Mouse (Mus musculus) v-Abl transformed pro-B cells (cell line): ENCODE results near the gene Sgpl1.

ENCODE experiments used
- in situ Hi-C, 2 experiments: fragments of 400-800 bp; cut with MboI; formaldehyde crosslinking; loops; one replicate each; pipeline ENCODE4 v1.15.1; 2025; ENCODE audit not compliant: unreplicated experiment in 2 of 2

Sgpl1 gene

DNA sequence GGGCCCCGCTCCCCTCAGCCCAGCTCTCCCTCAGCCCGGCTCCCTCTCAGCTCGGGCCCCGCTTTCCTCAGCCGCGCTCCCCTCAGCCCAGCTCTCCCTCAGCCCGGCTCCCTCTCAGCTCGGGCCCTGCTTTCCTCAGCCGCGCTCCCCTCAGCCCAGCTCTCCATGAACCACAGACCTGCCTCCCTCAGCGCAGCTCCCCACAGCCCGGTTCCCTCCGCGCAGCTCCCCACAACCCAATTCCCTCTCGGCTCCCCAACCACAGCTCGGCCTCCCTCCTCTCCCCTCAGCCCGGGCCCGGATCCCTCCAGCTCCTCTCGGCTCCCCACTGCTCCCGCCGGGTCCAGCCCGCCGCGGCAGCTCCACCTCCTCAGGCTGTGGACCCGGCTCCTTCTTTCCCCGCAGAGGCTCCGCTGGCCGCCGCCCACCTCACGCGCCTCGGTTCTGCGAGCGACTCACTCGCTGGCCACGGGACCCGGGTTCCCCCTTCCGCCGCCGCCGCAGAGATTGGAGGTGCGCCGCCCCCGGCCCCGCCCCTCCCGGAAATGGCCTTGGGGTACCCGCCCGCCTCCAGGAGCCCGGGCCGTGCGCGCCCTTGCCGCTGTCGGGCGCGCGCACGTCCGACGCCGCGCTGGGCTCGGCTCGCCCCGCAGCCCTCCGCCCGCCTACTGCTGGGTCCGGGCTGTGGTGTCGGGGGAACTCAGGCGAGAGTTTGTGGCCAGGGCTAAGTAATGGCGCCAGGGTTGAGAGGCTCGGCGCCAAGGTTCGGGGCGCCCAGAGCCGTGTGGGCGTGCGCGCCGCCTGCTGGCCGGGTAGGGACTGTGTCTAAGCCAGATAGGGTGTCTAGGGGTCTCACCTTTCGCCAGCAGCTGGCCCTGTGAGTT is at the start of gene Sgpl1:
Gene Sgpl1, minus strand, starts transcription at position 547 of the 884 bp plus-strand sequence.
- in situ Hi-C loops = loop anchor here (10.0 to 25.0 kb wide), 6 partner anchors 307 to 1315 kb away; partner anchors contain the start of genes Dnajb12 (in 1 of the 2) and Eif4ebp2 (in 1 of the 2)

DNA sequence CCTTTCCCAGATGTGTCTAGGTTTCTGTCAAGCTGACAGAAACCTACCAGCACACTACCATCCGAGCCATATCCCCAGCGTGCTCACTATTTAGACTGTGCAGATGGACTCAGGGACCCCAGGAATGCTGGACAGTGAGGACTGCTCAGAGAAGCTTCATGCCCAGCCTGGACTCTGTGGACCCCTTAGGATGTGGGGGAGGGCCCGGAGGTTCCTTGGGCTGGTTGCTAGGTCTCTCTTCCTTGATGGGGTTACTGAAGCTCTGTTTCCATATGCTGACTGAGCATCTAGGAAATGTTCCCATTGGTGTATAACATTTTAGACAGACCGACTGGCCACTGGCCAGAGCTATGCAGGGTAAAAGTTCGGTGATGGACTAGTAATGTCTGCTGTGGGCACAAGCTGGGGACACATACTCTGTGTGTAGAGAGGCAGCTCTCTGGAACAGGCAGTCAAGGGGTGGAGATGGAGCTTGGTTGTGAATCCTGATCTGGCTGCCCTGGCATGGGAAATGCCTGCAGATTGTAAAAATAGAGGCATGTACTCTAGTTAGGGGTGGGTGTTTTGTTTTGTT is 48.3 kb upstream of the Sgpl1 start:
- in situ Hi-C loops = loop anchor here (5.0 kb wide), 3 partner anchors 136 to 466 kb away; no protein-coding TSS in a partner anchor

DNA sequence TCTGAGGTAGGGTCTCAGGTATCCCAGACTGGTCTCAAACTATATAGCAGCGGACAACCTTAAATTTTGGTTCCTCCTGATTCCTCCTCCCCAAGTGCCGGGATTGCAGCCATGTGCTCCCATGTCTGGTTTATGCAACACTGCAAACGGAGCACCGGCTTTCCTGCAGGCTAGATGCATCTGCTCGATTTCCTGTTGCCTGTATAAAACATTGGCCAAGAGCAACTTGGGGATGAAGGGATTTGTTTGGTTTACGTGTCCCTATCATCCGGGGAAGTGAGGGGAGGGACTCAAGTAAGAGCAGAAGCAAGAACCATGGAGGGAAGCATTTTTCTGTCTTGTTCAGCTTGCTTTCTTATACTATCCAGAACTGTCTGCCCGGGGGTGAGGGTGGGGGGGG is 47.7 kb upstream of the Sgpl1 start:
- in situ Hi-C loops = loop anchor here (5.0 kb wide), 3 partner anchors 137 to 467 kb away; no protein-coding TSS in a partner anchor

DNA sequence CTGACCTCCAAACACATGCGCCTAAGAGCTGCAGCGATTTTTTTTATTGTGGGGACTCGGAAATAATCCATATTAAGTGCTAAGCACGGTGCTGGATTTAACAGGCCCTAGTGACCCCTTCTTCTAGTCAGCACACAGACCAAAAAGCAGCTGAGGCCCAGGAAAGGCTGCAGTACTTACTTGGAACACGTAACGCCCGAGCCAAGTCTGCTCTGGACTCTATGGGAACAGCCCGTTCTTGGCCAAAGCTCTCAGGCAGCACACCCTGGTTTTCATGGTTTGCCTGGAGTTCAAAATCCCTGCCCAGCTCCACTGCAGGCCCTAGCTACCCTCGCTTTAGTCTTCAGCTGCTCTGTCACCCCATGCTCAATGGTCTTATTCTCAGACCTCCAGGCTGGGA is 47.1 kb upstream of the Sgpl1 start:
- in situ Hi-C loops = loop anchor here (5.0 kb wide), 3 partner anchors 138 to 468 kb away; no protein-coding TSS in a partner anchor

DNA sequence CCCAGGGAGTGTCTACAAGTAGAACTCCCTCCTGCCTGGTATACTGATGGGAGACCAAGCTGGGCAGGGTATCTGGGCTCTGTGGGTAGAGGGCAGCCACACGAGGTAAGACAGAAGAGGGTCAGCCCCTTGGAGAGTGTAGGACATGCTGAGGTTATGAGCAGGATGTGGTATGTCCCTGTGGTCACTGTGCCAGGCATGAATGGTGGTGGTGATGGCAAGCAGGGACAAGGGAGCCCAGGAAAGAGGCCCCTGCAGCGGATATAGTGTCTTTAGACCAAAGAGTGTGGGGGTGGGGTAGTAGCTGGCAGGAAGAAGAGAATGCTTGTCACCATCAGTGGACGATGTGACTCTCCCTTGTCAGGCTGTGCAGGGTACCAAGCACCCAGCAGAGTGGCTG is 40.5 kb upstream of the Sgpl1 start:
- in situ Hi-C loops = no loop called here

DNA sequence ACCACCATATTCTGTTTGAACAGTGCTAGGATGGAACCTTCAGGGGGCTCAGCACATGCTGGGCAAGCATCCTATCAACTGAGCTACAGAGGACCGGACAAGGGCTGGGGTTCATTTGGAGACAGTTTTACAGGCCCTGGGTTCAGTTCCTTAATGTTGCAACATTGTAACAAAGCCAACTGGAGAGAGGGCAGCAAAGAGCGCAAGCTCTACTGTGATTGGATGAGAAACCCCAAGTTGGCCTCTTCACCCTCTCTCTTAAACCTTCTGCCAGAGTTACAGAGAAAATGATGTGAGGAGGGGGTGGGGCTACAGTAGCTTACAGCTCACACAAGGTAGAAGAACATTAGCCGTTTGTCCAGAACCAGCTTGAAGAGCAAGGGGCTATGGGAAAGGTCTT is 39.5 kb upstream of the Sgpl1 start:
- in situ Hi-C loops = no loop called here

DNA sequence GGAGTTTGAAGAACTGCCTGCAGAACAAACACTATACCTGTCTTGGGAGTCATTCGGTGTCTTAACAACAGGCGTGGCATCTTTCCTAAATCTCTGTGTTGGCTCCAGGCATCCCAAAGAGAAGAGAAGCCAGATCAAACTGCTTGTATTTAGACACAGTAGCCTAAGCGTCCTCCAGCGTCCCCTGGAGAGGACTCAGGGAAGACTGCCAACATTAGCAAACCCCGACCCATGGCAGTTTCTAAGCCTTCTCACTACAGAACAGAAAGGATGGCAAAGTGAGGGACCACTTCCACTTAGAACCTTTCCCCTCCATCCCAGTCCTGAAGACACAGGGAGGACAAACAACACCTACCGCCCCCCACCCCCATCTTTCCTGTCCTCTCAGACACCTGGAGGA is 32.4 kb upstream of the Sgpl1 start:
- in situ Hi-C loops = no loop called here

DNA sequence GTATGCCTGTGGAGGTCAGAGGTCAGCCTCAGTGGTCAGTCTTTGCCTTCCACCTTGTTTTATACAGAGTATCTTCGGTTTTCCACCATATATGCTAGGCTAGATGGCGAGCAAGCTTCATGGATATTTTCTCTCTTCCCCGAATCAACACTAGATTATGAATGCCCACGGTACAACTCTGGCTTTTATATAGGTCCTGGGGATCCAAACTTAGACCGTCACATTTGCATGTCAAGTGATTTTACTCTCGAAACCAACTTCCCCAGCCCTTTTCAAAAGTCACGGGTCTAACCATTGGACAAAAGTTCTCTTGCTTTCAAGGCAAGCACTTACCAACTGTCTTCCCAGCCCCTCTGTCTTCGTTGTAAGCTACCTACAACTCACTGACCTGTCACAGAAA is 31.2 kb upstream of the Sgpl1 start:
- in situ Hi-C loops = no loop called here

DNA sequence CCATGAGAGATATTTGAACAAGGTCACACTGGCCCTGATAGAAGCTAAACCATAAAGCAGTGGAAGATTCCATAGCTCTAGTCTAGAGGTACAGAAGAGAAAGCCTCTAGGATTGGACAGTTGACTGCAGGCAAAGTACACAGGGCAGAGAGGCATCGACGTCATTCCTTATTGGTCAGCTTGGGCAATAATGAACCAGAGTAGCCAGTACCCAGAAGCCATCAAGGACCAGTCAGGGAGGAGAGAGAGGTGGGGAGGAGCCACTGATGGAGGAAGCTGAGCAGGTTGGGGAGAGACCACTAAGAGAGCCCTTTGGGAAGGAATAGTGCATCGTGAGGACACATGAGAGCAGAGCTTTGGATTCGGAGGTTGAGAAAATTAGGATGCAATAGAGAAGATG is 30.2 kb upstream of the Sgpl1 start:
- in situ Hi-C loops = no loop called here

DNA sequence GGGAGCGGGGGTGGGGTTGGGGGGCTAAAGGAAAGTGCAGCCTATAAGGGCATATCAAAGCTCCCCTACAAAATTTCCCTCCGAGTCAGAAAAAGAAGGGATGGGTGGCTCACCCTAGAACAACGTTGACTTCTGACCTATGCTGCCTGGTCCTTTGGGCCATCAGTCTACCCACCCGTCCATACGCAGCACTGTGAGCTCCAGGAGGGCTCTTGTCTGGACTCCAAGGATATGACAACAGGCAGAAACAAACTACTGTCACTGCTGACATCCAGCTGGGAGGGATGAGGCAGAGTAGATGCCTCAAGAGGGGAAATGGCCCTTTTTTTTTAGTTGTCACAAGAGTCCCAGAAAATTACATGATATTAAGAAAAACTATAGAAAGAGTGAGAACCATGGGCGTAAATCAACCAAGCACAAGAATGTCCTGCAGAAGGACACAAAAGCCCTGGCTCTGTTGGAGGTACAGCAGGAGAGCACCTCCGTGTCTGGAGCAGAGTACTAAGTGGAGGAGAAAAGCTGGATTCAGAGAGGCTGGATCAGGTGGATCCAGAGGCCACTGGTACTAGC is 28.8 kb upstream of the Sgpl1 start:
- in situ Hi-C loops = no loop called here

DNA sequence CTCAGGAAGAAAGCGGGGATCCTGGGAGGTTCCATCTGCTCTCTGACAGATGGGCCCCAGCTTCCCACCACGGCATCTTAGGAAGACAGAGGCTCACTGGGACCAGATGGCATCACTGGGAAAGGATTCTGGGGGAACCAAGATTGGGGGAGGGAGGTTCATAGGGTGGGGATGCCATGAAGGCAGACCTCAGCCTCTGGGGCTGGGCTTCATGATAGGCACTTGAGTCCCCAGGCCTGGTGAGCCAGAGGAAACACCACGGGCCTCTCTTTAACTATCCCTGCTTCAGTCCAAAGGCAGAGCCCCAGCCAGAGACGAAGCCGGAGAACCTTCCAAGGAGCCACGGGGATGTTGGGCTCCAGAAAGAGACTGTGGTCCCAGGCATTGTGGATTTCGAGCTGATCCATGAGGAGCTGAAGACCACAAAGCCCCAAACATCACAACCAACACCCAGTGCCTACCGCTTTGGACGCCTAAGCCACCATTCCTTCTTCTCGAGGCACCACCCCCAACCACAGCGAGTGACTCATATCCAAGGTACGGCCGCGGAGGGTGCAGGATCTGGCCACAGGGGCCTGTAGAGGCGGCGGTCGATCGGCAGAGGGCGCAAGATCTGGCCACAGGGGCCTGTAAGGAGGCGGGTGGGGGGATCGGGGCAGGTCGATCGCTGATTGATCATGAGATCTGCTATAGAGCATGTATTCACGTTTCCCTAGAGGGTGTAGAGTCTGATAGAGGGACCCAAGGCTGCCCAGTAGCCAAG is 28.1 kb upstream of the Sgpl1 start:
- in situ Hi-C loops = no loop called here

DNA sequence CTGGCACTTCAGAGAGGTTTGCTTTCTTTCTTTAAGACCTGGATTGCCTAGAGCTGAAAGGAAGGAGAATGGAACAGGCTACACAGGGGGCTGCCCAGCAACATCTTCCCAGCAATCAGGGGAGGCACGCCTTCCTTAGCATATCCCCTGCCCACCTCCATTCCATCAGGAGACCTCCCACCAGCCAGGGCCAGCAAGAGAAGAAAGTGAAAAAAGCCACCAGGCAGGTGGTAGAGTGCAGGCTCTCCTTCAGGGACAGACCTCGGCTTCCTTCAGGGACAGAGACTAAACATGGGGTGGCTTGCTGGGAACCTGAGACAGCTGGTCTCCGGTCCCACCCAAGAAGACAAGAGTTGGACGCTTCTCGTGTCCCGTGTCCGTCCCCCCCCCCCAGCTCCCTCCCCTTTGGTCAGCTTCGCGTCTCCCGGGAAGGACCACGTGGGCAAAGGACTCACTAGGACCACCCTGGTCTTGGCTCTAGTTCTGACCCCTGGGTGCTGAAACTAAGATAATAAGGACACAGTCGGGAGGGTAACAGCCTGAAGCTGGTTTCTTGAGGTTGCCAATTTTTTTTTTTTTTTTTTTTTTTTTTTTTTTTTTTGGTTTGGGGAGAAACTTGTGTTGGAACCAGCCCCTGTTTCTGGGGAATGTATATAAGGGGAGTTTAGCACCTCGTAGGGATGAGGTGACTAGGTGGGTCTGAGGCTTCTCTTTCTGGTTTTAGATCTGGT is 27.4 kb upstream of the Sgpl1 start:
- in situ Hi-C loops = no loop called here

DNA sequence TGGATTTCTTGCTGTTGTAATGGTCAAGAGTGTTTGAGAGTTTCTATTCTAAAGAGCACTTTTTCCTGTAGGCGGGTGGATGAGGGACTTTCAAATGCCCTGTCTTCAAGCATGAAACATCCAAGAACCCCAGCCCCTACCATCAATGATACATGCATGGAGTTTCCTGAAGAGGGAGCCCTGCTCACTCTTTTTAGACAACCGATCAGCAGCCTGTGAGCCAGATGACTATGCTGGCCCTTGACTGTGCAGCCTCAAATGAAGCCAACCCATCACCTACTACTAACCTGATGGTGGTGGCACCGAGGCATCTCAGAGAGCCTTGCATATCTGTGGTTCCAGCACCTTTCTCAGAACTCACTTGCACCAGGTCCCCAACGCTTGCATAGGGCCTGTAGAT is 25.0 kb upstream of the Sgpl1 start:
- in situ Hi-C loops = no loop called here

DNA sequence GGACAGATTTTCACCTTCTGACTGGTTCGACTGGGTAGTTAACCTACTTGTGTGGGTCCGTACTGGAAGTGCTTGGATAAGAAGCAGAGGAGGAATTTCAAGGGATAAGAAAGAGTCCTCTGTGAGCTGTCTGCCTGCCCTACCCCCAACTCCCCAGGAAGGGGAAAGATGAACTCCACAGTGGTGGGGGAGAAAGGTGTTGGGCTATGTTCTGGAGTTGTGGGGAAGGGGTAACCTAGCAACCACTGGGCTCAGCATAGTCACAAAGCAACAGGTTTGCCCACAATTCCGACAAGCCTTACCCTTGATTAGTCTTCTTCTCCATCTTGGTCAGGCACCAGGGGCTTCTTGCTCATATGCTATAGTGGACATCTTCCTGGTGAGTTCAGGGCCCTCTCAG is 24.2 kb upstream of the Sgpl1 start, which contains the start of gene Tbata:
Gene Tbata, plus strand, starts transcription at position 301 of the 400 bp plus-strand sequence.
- in situ Hi-C loops = no loop called here

DNA sequence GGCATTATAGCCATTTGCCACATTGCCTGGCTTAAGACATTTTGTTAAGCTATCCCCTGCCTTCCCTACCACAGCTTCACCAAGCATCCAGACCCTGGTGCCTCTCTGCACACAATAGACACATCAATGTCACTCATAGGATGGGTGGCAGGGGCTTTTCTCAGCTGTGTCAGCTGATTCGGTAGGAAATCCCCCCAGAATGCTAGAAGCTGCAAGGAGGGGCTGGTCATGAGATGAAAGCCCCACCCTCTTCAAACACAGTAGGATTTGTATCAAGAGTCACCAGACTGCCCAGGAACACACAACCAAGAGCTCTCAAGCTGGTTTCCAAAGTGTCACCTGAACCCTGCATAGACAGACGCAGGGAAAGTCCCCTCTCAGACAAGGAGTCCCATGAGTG is 20.9 kb upstream of the Sgpl1 start:
- in situ Hi-C loops = loop anchor here in 1 of 2 experiments (10.0 kb wide), 1 partner anchor 384 kb away; no protein-coding TSS in a partner anchor

DNA sequence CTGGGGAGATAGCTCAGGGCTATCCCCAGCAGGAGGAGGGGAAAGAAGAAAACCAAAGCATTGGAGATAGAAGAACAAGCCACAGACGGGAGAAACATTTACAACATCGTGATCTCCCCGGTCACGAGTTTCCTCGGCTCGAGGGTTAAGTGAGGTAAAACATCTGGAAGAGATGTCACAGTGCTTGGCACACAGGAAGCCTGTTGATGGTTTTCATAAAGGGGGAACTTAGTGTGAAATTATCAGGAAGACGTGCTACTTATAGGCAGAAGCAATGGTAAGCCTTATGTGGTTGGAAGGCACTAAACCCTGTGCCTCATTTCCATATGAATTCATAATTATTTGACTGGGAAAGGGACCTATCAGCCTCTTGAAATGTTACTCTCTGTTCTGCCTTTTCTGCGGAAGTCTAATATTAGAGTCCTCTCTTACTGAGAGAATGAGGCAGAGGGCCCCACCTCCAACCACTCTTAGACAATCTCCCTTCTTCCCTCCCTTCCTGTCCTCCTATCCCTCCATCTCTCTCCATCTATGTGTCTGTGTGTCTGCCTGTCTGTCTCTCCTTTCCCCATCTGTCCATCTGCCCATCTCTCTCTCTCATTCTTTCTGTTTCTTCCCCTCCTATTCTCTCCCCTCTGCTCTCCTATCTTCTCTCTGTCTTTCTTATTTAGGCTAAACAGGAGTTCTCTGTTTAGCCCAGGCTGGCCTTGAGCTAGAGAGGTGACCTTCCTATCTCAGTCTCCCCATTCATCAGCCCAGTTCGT is 20.0 kb upstream of the Sgpl1 start:
- in situ Hi-C loops = loop anchor here in 1 of 2 experiments (10.0 kb wide), 1 partner anchor 383 kb away; no protein-coding TSS in a partner anchor

DNA sequence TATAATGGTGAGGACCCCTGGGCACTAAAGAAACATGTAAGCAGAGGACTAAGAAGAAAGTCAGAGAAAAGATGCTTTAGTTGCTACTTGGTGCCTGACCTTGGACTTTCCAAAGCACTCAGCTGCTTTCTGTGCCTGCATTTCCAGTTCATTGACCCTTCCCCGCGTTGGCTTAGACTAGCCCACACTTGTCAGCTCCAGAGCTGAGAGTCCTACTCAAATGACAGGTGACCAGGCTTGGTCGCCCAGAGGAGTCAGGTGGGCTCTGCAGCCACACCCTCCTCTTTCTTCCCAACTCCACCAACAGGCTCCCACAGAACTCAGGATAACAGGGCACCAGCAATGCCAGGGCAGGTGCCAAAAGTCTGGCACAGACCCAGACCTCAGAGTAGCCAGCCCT is 14.9 kb upstream of the Sgpl1 start:
- in situ Hi-C loops = loop anchor here in 1 of 2 experiments (10.0 kb wide), 1 partner anchor 378 kb away; no protein-coding TSS in a partner anchor

DNA sequence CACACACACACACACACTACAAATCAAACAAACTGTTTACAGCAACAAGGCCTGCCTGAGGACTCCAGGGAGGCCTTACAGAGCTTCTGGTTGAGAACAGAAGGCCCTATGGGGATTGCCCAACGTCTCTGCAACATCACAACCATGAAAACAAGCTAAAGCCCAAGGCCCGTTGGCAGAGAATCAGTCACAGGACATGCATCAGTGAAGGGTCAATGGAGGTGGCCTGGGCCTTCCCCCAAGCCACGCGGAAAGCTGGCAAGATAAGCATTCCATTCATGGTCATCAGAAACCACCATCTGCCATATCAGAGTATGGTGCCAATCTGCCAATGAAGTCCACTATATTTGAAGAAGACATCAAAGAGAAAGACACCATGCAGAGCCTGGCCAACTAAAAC is 13.2 kb upstream of the Sgpl1 start:
- in situ Hi-C loops = loop anchor here in 1 of 2 experiments (10.0 kb wide), 1 partner anchor 376 kb away; no protein-coding TSS in a partner anchor

DNA sequence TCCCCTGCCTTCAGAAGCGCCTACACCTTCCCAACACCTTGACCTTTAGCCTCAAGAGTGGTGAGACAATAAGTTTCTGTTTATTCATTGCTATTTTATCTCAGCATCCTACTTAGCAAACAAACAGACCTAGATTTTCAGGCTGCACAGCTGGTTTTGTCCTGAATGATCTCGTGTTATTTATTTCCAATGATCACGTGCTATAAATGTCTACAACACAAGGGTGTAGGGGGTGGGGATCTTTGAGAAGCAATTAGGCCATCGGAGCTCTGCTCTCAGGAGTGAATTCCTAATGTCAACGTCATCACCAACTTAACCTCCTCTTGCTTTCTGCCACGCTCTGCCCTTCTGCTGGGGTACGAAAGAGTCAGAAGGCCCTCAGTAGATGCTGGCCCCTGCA is 12.6 kb upstream of the Sgpl1 start:
- in situ Hi-C loops = loop anchor here in 1 of 2 experiments (10.0 kb wide), 1 partner anchor 375 kb away; no protein-coding TSS in a partner anchor
